Mouse (Mus musculus) c-Kit-positive CD71-positive TER-119-positive erythroid progenitor cells, embryonic 14.5 days (primary cell): Measurements from ENCODE around the gene Grwd1.
A peak's percentile ranks its signal among the peaks of the same experiment; 100 is the strongest.

Source experiments
- DNase-seq: peaks from one replicate; pipeline ENCODE4 v3.0.0-alpha.2; 2013; ENCODE audit warnings: low spot score

The Grwd1 gene

GRCm38 (mm10) chr7:45800001-45800400 lies 30.7 kb downstream of the Grwd1 start:
- DNase-seq = no peak

GRCm38 (mm10) chr7:45798931-45799330 lies 31.8 kb downstream of the Grwd1 start:
- DNase-seq = no peak

- no peak for DNase-seq
These were observed 32.3 kb downstream of the Grwd1 start for GRCm38 (mm10) chr7:45798511-45798836.

- DNase-seq = no peak
These were observed 32.9 kb downstream of the Grwd1 start for GRCm38 (mm10) chr7:45797661-45798510.

GRCm38 (mm10) chr7:45796950-45797349 lies 33.8 kb downstream of the Grwd1 start:
- peak; percentile 79 for DNase-seq

GRCm38 (mm10) chr7:45794971-45795370 lies 35.8 kb downstream of the Grwd1 start:
- DNase-seq = no peak

GRCm38 (mm10) chr7:45793969-45794585 lies 36.7 kb downstream of the Grwd1 start:
- DNase-seq = no peak

- DNase-seq = no peak
These were observed 37.5 kb downstream of the Grwd1 start for GRCm38 (mm10) chr7:45793240-45793639.

GRCm38 (mm10) chr7:45791756-45792490 lies 38.8 kb downstream of the Grwd1 start:
- DNase-seq = no peak

- DNase-seq = no peak
These were observed 40.0 kb downstream of the Grwd1 start for GRCm38 (mm10) chr7:45790721-45791120.

- no peak for DNase-seq
These were observed 43.1 kb downstream of the Grwd1 start for GRCm38 (mm10) chr7:45787642-45788041.

GRCm38 (mm10) chr7:45786661-45787413 lies 43.9 kb downstream of the Grwd1 start:
- DNase-seq = no peak

- no peak for DNase-seq
These were observed 44.6 kb downstream of the Grwd1 start for GRCm38 (mm10) chr7:45786136-45786578.

- no peak for DNase-seq
These were observed 45.2 kb downstream of the Grwd1 start for GRCm38 (mm10) chr7:45785388-45786135.

- no peak for DNase-seq
These were observed 46.0 kb downstream of the Grwd1 start, which contains the start of gene Sult2b1 for GRCm38 (mm10) chr7:45784524-45785372. Sult2b1 (minus strand) TSS chr7:45784669.

GRCm38 (mm10) chr7:45783511-45784091 lies 47.1 kb downstream of the Grwd1 start, which contains the start of gene Lmtk3:
Lmtk3 (plus strand) TSS chr7:45783738.
- no peak for DNase-seq

GRCm38 (mm10) chr7:45782271-45782670 lies 48.5 kb downstream of the Grwd1 start:
- no peak for DNase-seq

- no peak for DNase-seq
These were observed 51.6 kb downstream of the Grwd1 start for GRCm38 (mm10) chr7:45779081-45779641.

- DNase-seq = no peak
These were observed 55.5 kb downstream of the Grwd1 start for GRCm38 (mm10) chr7:45775237-45775636.
